Mouse (Mus musculus): Measurements from ENCODE around the gene Arhgap15. TPM values are rescaled to one million over a fixed set of nuclear protein-coding genes. Genes with fewer than 3 reads are reported as not detected.

Arhgap15 gene
- total and polyA plus RNA-seq, 3 experiments, result 0.39 to 1.2 (median 0.70) TPM

DNA sequence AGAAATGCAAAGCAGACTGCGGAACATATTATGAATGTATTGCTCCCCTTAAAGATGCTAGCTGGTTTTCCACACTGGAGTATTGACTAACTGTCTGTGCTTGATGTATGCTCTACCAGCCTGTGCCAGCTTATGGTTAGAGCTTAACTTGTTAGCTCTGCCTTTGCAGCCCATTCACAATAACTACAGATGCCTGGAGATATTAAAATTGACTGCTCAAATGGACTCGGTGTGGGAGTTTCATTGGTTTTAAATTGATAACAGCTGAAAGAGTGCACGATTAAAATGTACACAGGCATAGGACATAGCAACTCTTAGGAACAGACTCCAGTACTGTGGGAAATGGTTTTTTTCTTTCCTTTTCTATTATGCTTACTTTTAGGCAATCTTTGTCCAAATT is 376.1 kb downstream of the Arhgap15 start:
- no peak overlapping the region for H3K9ac ChIP-seq (ENCODE audit: low read depth, low read length)
- intact Hi-C loops (cut with DNase I), result no loop called here
- H3K4me1 ChIP-seq (ENCODE audit: control insufficient read depth, insufficient read depth, low read length), result no peaks in the 10 kb centered on the region
- no peak overlapping the region for H3K27ac ChIP-seq
- DNase-seq, result no peak
- TF ChIP-seq EP300 (IDR thresholded peaks at IDR 0.05; ENCODE audit: insufficient read depth, low read depth, low read length), result no peak
- TF ChIP-seq POLR2A (IDR thresholded peaks at IDR 0.05; ENCODE audit: insufficient read depth, low read depth, low read length), result no peak
- TF ChIP-seq CTCF (IDR thresholded peaks at IDR 0.05), result no peak
- H3K36me3 ChIP-seq (ENCODE audit: control insufficient read depth, insufficient read depth, low read length), result no peaks in the 10 kb centered on the region
- no peaks in the 10 kb centered on the region for H3K79me2 ChIP-seq (replicated peaks; ENCODE audit: control insufficient read depth, insufficient read depth, low read length)
- whole genome bisulfite sequencing, result 84% methylated on average over 3 of the region's 3 CpGs
- no peaks in the 10 kb centered on the region for H3K27me3 ChIP-seq (ENCODE audit: control insufficient read depth, insufficient read depth, low read length)
- no peak overlapping the region for H3K4me3 ChIP-seq

GRCm38 (mm10) chr2:44126044-44126695 is 377.5 kb downstream of the Arhgap15 start:
- intact Hi-C loops (cut with DNase I), result no loop called here
- no peak for DNase-seq
- 68% methylated on average over 1 of the region's 1 CpGs for WGBS
- H3K27me3 ChIP-seq (ENCODE audit: control insufficient read depth, insufficient read depth, low read length), result no peaks in the 10 kb centered on the region
- H3K9ac ChIP-seq (ENCODE audit: low read depth, low read length), result no peak overlapping the region
- no peak overlapping the region for H3K27ac ChIP-seq
- no peak overlapping the region for H3K4me3 ChIP-seq
- no peaks in the 10 kb centered on the region for H3K4me1 ChIP-seq (ENCODE audit: control insufficient read depth, insufficient read depth, low read length)
- no peaks in the 10 kb centered on the region for H3K79me2 ChIP-seq (replicated peaks; ENCODE audit: control insufficient read depth, insufficient read depth, low read length)
- TF ChIP-seq CTCF (IDR thresholded peaks at IDR 0.05) (no peak), POLR2A (IDR thresholded peaks at IDR 0.05; ENCODE audit: insufficient read depth, low read depth, low read length) (no peak), EP300 (IDR thresholded peaks at IDR 0.05; ENCODE audit: insufficient read depth, low read depth, low read length) (no peak)
- no peaks in the 10 kb centered on the region for H3K36me3 ChIP-seq (ENCODE audit: control insufficient read depth, insufficient read depth, low read length)

GRCm38 (mm10) chr2:44129533-44129932 is 380.9 kb downstream of the Arhgap15 start:
- 72% methylated on average over 3 of the region's 3 CpGs for WGBS
- no peak for DNase-seq
- H3K4me3 ChIP-seq, result no peak overlapping the region
- no peaks in the 10 kb centered on the region for H3K36me3 ChIP-seq (ENCODE audit: control insufficient read depth, insufficient read depth, low read length)
- H3K9ac ChIP-seq (ENCODE audit: low read depth, low read length), result no peak overlapping the region
- H3K27me3 ChIP-seq (ENCODE audit: control insufficient read depth, insufficient read depth, low read length), result no peaks in the 10 kb centered on the region
- H3K4me1 ChIP-seq (ENCODE audit: control insufficient read depth, insufficient read depth, low read length), result no peaks in the 10 kb centered on the region; the same call in 1 of the 2 replicates
- H3K79me2 ChIP-seq (replicated peaks; ENCODE audit: control insufficient read depth, insufficient read depth, low read length), result no peaks in the 10 kb centered on the region
- no peak overlapping the region for H3K27ac ChIP-seq
- TF ChIP-seq CTCF (IDR thresholded peaks at IDR 0.05) (no peak), POLR2A (IDR thresholded peaks at IDR 0.05; ENCODE audit: insufficient read depth, low read depth, low read length) (no peak), EP300 (IDR thresholded peaks at IDR 0.05; ENCODE audit: insufficient read depth, low read depth, low read length) (no peak)
- intact Hi-C loops (cut with DNase I), result no loop called here

DNA sequence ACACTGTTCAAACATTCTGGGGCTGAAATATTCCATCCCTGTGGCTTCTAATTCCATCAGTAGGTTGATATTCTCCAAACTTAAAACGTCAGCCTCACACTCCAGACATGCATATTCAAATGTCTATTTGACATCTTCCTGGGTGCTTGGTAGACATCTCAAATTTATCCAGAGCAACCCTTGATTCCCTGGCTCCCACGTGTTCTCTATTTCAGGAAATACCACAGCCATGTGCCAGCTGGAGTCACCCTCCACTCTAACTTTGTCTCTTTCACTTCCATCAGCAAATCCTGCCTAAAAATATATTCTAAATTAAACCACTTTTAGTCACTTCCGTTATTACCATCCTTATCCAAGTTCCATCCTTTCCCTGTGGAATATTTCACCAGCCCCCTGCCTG is 382.6 kb downstream of the Arhgap15 start:
- no peak overlapping the region for H3K27ac ChIP-seq
- H3K27me3 ChIP-seq (ENCODE audit: control insufficient read depth, insufficient read depth, low read length), result no peaks in the 10 kb centered on the region
- H3K36me3 ChIP-seq (ENCODE audit: control insufficient read depth, insufficient read depth, low read length), result no peaks in the 10 kb centered on the region
- no peak overlapping the region for H3K9ac ChIP-seq (ENCODE audit: low read depth, low read length)
- TF ChIP-seq POLR2A (IDR thresholded peaks at IDR 0.05; ENCODE audit: insufficient read depth, low read depth, low read length) (no peak), CTCF (IDR thresholded peaks at IDR 0.05) (no peak), EP300 (IDR thresholded peaks at IDR 0.05; ENCODE audit: insufficient read depth, low read depth, low read length) (no peak)
- H3K4me3 ChIP-seq, result no peak overlapping the region
- no peaks in the 10 kb centered on the region; the same call in 1 of the 2 replicates for H3K4me1 ChIP-seq (ENCODE audit: control insufficient read depth, insufficient read depth, low read length)
- no peaks in the 10 kb centered on the region for H3K79me2 ChIP-seq (replicated peaks; ENCODE audit: control insufficient read depth, insufficient read depth, low read length)
- 29% methylated on average over 3 of the region's 3 CpGs for WGBS
- DNase-seq, result no peak
- intact Hi-C loops (cut with DNase I), result no loop called here

- DNase-seq, result no peak
- no peaks in the 10 kb centered on the region for H3K79me2 ChIP-seq (replicated peaks; ENCODE audit: control insufficient read depth, insufficient read depth, low read length)
- H3K27me3 ChIP-seq (ENCODE audit: control insufficient read depth, insufficient read depth, low read length), result no peaks in the 10 kb centered on the region
- no peak overlapping the region for H3K4me3 ChIP-seq
- intact Hi-C loops (cut with DNase I), result no loop called here
- TF ChIP-seq POLR2A (IDR thresholded peaks at IDR 0.05; ENCODE audit: insufficient read depth, low read depth, low read length), result no peak
- TF ChIP-seq EP300 (IDR thresholded peaks at IDR 0.05; ENCODE audit: insufficient read depth, low read depth, low read length), result no peak
- TF ChIP-seq CTCF (IDR thresholded peaks at IDR 0.05), result no peak
- no peaks in the 10 kb centered on the region; the same call in 1 of the 2 replicates for H3K4me1 ChIP-seq (ENCODE audit: control insufficient read depth, insufficient read depth, low read length)
- 57% methylated on average over 3 of the region's 3 CpGs for WGBS
- H3K27ac ChIP-seq, result no peak overlapping the region
- no peaks in the 10 kb centered on the region for H3K36me3 ChIP-seq (ENCODE audit: control insufficient read depth, insufficient read depth, low read length)
- no peak overlapping the region for H3K9ac ChIP-seq (ENCODE audit: low read depth, low read length)
Measured at GRCm38 (mm10) chr2:44134796-44135195, 386.2 kb downstream of the Arhgap15 start.

DNA sequence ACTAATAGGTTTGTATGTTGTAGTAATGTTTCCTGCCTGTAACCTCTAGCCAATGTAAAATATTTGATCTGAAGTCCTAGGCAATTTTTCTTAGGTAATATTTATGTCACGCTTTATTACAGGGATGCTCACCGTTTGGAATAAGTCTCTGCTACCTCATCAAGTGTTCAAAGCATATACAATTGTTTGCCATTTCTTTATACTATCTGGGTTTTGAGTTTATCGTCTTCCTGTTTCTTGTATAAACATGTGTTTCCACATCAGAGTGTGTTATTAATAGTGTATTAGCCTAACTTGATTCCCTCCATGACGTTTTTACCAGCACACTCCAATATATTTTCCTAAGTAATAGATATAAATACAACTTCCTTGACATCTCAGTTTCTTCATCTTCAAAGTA is 391.8 kb downstream of the Arhgap15 start:
- intact Hi-C loops (cut with DNase I), result no loop called here
- H3K9ac ChIP-seq (ENCODE audit: low read depth, low read length), result no peak overlapping the region
- no peak overlapping the region for H3K27ac ChIP-seq
- no peaks in the 10 kb centered on the region for H3K4me1 ChIP-seq (ENCODE audit: control insufficient read depth, insufficient read depth, low read length)
- no peak for DNase-seq
- no peaks in the 10 kb centered on the region for H3K79me2 ChIP-seq (replicated peaks; ENCODE audit: control insufficient read depth, insufficient read depth, low read length)
- H3K4me3 ChIP-seq, result no peak overlapping the region
- no peaks in the 10 kb centered on the region for H3K36me3 ChIP-seq (ENCODE audit: control insufficient read depth, insufficient read depth, low read length)
- 67% methylated on average over 4 of the region's 4 CpGs for WGBS
- H3K27me3 ChIP-seq (ENCODE audit: control insufficient read depth, insufficient read depth, low read length), result no peaks in the 10 kb centered on the region
- TF ChIP-seq CTCF (IDR thresholded peaks at IDR 0.05) (no peak), EP300 (IDR thresholded peaks at IDR 0.05; ENCODE audit: insufficient read depth, low read depth, low read length) (no peak), POLR2A (IDR thresholded peaks at IDR 0.05; ENCODE audit: insufficient read depth, low read depth, low read length) (no peak)

Data from heart, adult 2 months (tissue).